Mouse (Mus musculus) stomach, postnatal 0 days (tissue): ENCODE measurements at regions not wholly inside any gene's neighbourhood (a gene's known extent, or its start where the extent isn't known, plus 50 kb on each side); places are given as distances from the start of the nearest gene placed in this dataset. TPM values are rescaled to one million over a fixed set of nuclear protein-coding genes. Genes with fewer than 3 reads are reported as not detected.

ENCODE experiments used
- ATAC-seq: fragments of 200-750 bp; cut with Nextera tagmentation; 2 replicates; pipeline ENCODE4 v1.8.0; 2017; ENCODE audit not compliant: low FRiP score, low TSS enrichment
- DNase-seq: peaks from one replicate; pipeline ENCODE4 v3.0.0-alpha.2; 2016; ENCODE audit warnings: low spot score
- H3K27ac ChIP-seq: fragments of 300-500 bp; sonication (generic); replicated peaks from 2 replicates; pipeline ENCODE4 v1.5.1; 2014; ENCODE audit warnings: mild to moderate bottlenecking, control low read depth
- H3K27me3 ChIP-seq: fragments of 300-500 bp; sonication (generic); 2 replicates; pipeline ENCODE4 v1.6.1; 2014; ENCODE audit warnings: low read length; ENCODE audit not compliant: control insufficient read depth, insufficient read depth
- H3K36me3 ChIP-seq: fragments of 300-500 bp; sonication (generic); 2 replicates; pipeline ENCODE4 v1.6.1; 2014; ENCODE audit warnings: low read length, mixed read lengths; ENCODE audit not compliant: control insufficient read depth, insufficient read depth
- H3K4me1 ChIP-seq: fragments of 300-500 bp; sonication (generic); replicated peaks from 2 replicates; pipeline ENCODE4 v1.6.1; 2014; ENCODE audit warnings: antibody characterized with exemption; ENCODE audit not compliant: control insufficient read depth, insufficient read depth
- H3K4me2 ChIP-seq: fragments of 300-500 bp; sonication (generic); replicated peaks from 2 replicates; pipeline ENCODE4 v1.6.1; 2014; ENCODE audit warnings: low read depth, mild to moderate bottlenecking, control low read depth, moderate library complexity
- H3K4me3 ChIP-seq: fragments of 300-500 bp; sonication (generic); 2 replicates; pipeline ENCODE4 v1.5.1; 2014; ENCODE audit warnings: low read depth, low read length, control low read depth
- H3K9ac ChIP-seq: fragments of 300-500 bp; sonication (generic); 2 replicates; pipeline ENCODE4 v1.6.1; 2014; ENCODE audit warnings: mild to moderate bottlenecking, low read length, control low read depth, mixed read lengths
- H3K9me3 ChIP-seq: fragments of 300-500 bp; sonication (generic); 2 replicates; pipeline ENCODE4 v1.6.1; 2016; ENCODE audit warnings: low read length; ENCODE audit not compliant: control insufficient read depth
- CTCF ChIP-seq: IDR thresholded peaks from 2 replicates; pipeline ENCODE4 v1.5.1; 2016; ENCODE audit warnings: antibody characterized with exemption, low read depth, mild to moderate bottlenecking, moderate library complexity
- EP300 ChIP-seq: optimal IDR thresholded peaks from 2 replicates; pipeline ENCODE3; 2016; ENCODE audit warnings: antibody characterized with exemption
- WGBS: fragments of 180-500 bp; shearing (Covaris S2); extraction: QIAGEN DNeasy Blood & Tissue Kit; methylation state at CpG from one replicate; pipeline ENCODE4 v1.1.7; 2014; 5-methylcytosine and 5-hydroxymethylcytosine counted together
- microRNA-seq: library from miRNA; unstranded; fragments of <30 nt; microRNA quantifications from one replicate; pipeline ENCODE4, GENCODE M21; 2016

GRCm38 (mm10) chr16:77676805-77677204 is 74.9 kb upstream of the Gm11146 start:
- 0 out of 2 replicates have a peak, but pooled peaks cover 2% of the 10 kb centered on the region for H3K36me3 ChIP-seq
- H3K27me3 ChIP-seq = no peaks in the 10 kb centered on the region
- H3K9ac ChIP-seq = no peak overlapping the region
- no peak for DNase-seq
- H3K9me3 ChIP-seq = no peaks in the 10 kb centered on the region
- H3K27ac ChIP-seq = no peak overlapping the region
- WGBS = 90% methylated on average over 2 of the region's 2 CpGs
- TF ChIP-seq EP300 = no peak
- TF ChIP-seq CTCF = no peak
- ATAC-seq = no peak
- no peak overlapping the region for H3K4me3 ChIP-seq
- H3K4me2 ChIP-seq = no peak overlapping the region
- no peaks in the 10 kb centered on the region for H3K4me1 ChIP-seq

DNA sequence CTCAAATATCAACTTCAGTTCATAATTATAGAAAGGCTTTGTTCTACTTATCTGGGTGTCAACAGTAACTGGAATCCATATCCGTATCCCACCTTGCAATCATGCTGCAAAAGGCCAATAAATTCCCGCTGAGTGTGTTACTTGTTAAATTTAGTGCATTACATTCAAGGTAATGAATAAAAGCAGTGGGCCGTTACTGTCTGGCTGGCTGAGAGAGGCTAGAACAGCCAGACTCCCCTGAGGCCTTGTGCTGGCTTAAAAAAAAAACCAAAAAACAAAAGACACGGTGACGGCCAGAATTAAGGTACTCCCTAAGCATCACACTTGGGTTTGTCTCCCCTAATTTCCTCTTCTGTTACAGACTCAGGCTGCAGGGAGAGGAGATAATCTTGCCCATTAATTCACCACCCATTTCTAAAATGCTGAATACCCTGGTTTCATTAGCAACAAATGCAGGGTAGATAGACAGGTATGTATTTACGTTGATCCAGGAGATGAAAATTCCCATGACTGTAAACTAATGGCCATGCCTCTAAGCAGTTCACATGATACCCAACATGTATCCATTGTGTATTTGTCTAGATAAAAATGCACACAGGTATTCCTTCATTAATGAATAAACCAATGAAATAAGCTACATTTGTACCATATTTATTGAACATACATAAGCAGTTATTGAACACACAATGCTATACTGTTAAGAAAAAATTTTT is 74.1 kb upstream of the Gm11146 start:
- Histone ChIP-seq H3K4me2 (no peak overlapping the region), H3K27ac (no peak overlapping the region), H3K9ac (no peak overlapping the region), H3K36me3 (0 out of 2 replicates have a peak, but pooled peaks cover 2% of the 10 kb centered on the region), H3K4me1 (no peaks in the 10 kb centered on the region), H3K27me3 (no peaks in the 10 kb centered on the region), H3K4me3 (no peak overlapping the region), H3K9me3 (no peaks in the 10 kb centered on the region)
- DNase-seq (no peak), ATAC-seq (no peak)
- 79% methylated on average over 6 of the region's 6 CpGs for WGBS
- no peak for TF ChIP-seq EP300
- no peak for TF ChIP-seq CTCF

GRCm38 (mm10) chr16:77671253-77671652 is 69.4 kb upstream of the Gm11146 start:
- Histone ChIP-seq H3K9me3 (no peaks in the 10 kb centered on the region), H3K27me3 (no peaks in the 10 kb centered on the region), H3K4me3 (no peak overlapping the region), H3K9ac (no peak overlapping the region), H3K36me3 (peaks cover 2% of the 10 kb centered on the region; the same call in 1 of the 2 replicates), H3K4me2 (no peak overlapping the region), H3K27ac (no peak overlapping the region), H3K4me1 (no peaks in the 10 kb centered on the region)
- no peak for TF ChIP-seq CTCF
- no peak for TF ChIP-seq EP300
- WGBS = 86% methylated on average over 2 of the region's 2 CpGs
- ATAC-seq (no peak), DNase-seq (no peak)

DNA sequence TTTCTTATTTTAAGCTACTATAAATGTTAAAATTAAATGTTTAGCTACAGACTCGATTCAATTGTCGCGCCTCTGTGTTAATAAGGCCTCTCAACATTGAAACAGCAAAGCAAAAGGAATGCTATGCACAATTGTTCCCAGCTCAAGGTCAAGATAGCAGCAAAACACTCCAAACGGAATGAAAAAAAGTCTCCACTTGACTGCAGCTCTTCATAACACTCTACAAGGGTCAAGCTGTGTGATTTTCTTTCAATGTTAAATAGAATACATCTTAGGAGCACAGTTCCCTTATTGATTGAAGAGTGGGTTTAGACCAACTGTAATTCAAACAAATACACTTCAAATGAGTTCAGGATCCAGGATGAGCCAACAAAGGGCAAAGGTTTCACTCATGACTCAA is 63.9 kb upstream of the Gm11146 start:
- H3K4me2 ChIP-seq = no peak overlapping the region
- no peaks in the 10 kb centered on the region for H3K9me3 ChIP-seq
- 85% methylated on average over 4 of the region's 4 CpGs for WGBS
- no peaks in the 10 kb centered on the region for H3K27me3 ChIP-seq
- no peak overlapping the region for H3K27ac ChIP-seq
- no peaks in the 10 kb centered on the region; the same call in 1 of the 2 replicates for H3K36me3 ChIP-seq
- H3K4me1 ChIP-seq = no peaks in the 10 kb centered on the region
- ATAC-seq (no peak), DNase-seq (no peak)
- H3K9ac ChIP-seq = no peak overlapping the region
- no peak overlapping the region for H3K4me3 ChIP-seq
- TF ChIP-seq CTCF (no peak), EP300 (no peak)

DNA sequence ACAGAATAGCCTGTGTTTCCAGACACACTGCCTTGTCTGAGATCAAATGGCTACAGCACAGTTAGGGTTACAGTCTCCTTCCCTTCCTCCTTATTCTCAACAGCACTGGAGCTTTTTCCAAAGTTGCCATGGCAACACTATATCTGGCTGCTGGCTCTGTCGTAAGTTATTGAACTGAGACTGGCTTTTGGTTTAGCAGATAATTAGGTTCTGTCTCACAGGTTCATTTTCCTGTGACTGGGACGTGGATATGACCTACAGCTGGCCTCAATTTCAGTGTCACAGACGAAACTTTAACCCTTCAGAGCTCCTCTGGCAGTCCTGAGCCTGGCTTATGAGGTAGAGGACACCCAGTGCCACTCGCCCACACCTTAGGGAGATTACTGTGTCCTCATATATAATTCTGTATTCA is 60.2 kb upstream of the Gm11146 start:
- ATAC-seq (no peak), DNase-seq (no peak)
- Histone ChIP-seq H3K4me2 (no peak overlapping the region), H3K9ac (no peak overlapping the region), H3K27me3 (no peaks in the 10 kb centered on the region), H3K4me1 (no peaks in the 10 kb centered on the region), H3K4me3 (no peak overlapping the region), H3K9me3 (no peaks in the 10 kb centered on the region), H3K36me3 (no peaks in the 10 kb centered on the region), H3K27ac (no peak overlapping the region)
- 36% methylated on average over 4 of the region's 4 CpGs for WGBS
- TF ChIP-seq EP300 = no peak
- TF ChIP-seq CTCF = no peak

GRCm38 (mm10) chr16:77653306-77653705 is 51.4 kb upstream of the Gm11146 start:
- H3K9ac ChIP-seq = no peak overlapping the region
- no peak overlapping the region for H3K4me3 ChIP-seq
- 46% methylated on average over 3 of the region's 3 CpGs for WGBS
- H3K36me3 ChIP-seq = no peaks in the 10 kb centered on the region
- H3K9me3 ChIP-seq = no peaks in the 10 kb centered on the region
- H3K4me2 ChIP-seq = no peak overlapping the region
- no peaks in the 10 kb centered on the region for H3K27me3 ChIP-seq
- ATAC-seq = no peak
- no peak overlapping the region for H3K27ac ChIP-seq
- DNase-seq = no peak
- TF ChIP-seq CTCF (no peak), EP300 (no peak)
- no peaks in the 10 kb centered on the region for H3K4me1 ChIP-seq

Small RNA genes in the stretch of these regions (microRNA-seq; reads per million reads assigned to microRNA genes)
- gene Gm25025 = not detected
